19 mouse cellular contexts compared by ENCODE assay signal in genomic region chr2:78986984-78987383, GRCm38 (mm10).
DNase-seq lines count a peak whose midpoint lies in the region; ATAC-seq and TF ChIP-seq lines count a peak whose summit lies in the region.
"Had no signal": no experiment of that assay in that cellular context is flagged by ENCODE, and none has a peak within 500 bp of the region (broad histone marks: within the 10 kb centered on the region; RNA-seq: fewer than 3 reads in every experiment).

No protein-coding gene starts in this region.

- no peak for TF ChIP-seq CTCF in hindbrain, postnatal 0 days (IDR thresholded peaks at IDR 0.05; ENCODE audit: low read depth)

- H3K9ac ChIP-seq in hindbrain, embryonic 13.5 days = no peak overlapping the region
- H3K9ac ChIP-seq in hindbrain, embryonic 11.5 days (ENCODE audit: low read depth, low read length) = no peak overlapping the region
- no peak overlapping the region for H3K9ac ChIP-seq in neural tube, embryonic 13.5 days
- H3K9ac ChIP-seq in embryonic facial prominence, embryonic 15.5 days = no peak overlapping the region
- no peak overlapping the region for H3K9ac ChIP-seq in hindbrain, postnatal 0 days (replicated peaks; ENCODE audit: low read length)
- H3K9ac ChIP-seq: embryonic facial prominence, embryonic 13.5 days; heart, embryonic 13.5 days had no signal

- WGBS in hindbrain, embryonic 13.5 days = 43% methylated on average over 7 of the region's 7 CpGs
- WGBS in hindbrain, embryonic 11.5 days = 87% methylated on average over 7 of the region's 7 CpGs
- 51% methylated on average over 7 of the region's 7 CpGs for WGBS in neural tube, embryonic 13.5 days
- 60% methylated on average over 7 of the region's 7 CpGs for WGBS in embryonic facial prominence, embryonic 15.5 days
- 32% methylated on average over 7 of the region's 7 CpGs for WGBS in hindbrain, postnatal 0 days

- H3K27me3 ChIP-seq in hindbrain, embryonic 13.5 days = no peaks in the 10 kb centered on the region
- H3K27me3 ChIP-seq in hindbrain, embryonic 11.5 days (ENCODE audit: control insufficient read depth, insufficient read depth, low read length) = no peaks in the 10 kb centered on the region
- no peaks in the 10 kb centered on the region for H3K27me3 ChIP-seq in neural tube, embryonic 13.5 days
- no peaks in the 10 kb centered on the region for H3K27me3 ChIP-seq in embryonic facial prominence, embryonic 15.5 days
- no peaks in the 10 kb centered on the region for H3K27me3 ChIP-seq in hindbrain, postnatal 0 days (ENCODE audit: insufficient read depth, low read length)
- H3K27me3 ChIP-seq: heart, embryonic 13.5 days had no signal

- ATAC-seq in hindbrain, embryonic 13.5 days (ENCODE audit: low FRiP score) = peak; percentile 80
- ATAC-seq in hindbrain, embryonic 11.5 days (ENCODE audit: low FRiP score) = no peak
- 0 out of 2 replicates have a peak, but pooled peaks have one; percentile 50 for ATAC-seq in neural tube, embryonic 13.5 days (ENCODE audit: low read depth)
- ATAC-seq in embryonic facial prominence, embryonic 15.5 days (ENCODE audit: insufficient number of reproducible peaks, low FRiP score, low TSS enrichment, low read depth) = peak; percentile 15; the same call in 1 of the 2 replicates
- ATAC-seq in hindbrain, postnatal 0 days = peak; percentile 80
- ATAC-seq: CD4-positive, CD25-positive, alpha-beta regulatory T cell, adult 4 months had no signal

- no peaks in the 10 kb centered on the region for H3K9me3 ChIP-seq in hindbrain, embryonic 13.5 days
- H3K9me3 ChIP-seq in hindbrain, embryonic 11.5 days (ENCODE audit: control insufficient read depth, low read length) = no peaks in the 10 kb centered on the region
- H3K9me3 ChIP-seq in neural tube, embryonic 13.5 days = no peaks in the 10 kb centered on the region
- H3K9me3 ChIP-seq in embryonic facial prominence, embryonic 15.5 days (replicated peaks) = no peaks in the 10 kb centered on the region
- no peaks in the 10 kb centered on the region for H3K9me3 ChIP-seq in hindbrain, postnatal 0 days (ENCODE audit: low read length)
- H3K9me3 ChIP-seq: embryonic facial prominence, embryonic 13.5 days; heart, embryonic 13.5 days had no signal

- H3K4me2 ChIP-seq in hindbrain, embryonic 13.5 days = no peak overlapping the region
- H3K4me2 ChIP-seq in hindbrain, embryonic 11.5 days (replicated peaks; ENCODE audit: low read depth, low read length) = no peak overlapping the region
- no peak overlapping the region for H3K4me2 ChIP-seq in neural tube, embryonic 13.5 days
- no peak overlapping the region for H3K4me2 ChIP-seq in embryonic facial prominence, embryonic 15.5 days (replicated peaks)
- no peak overlapping the region for H3K4me2 ChIP-seq in hindbrain, postnatal 0 days (ENCODE audit: low read depth, low read length)
- H3K4me2 ChIP-seq: embryonic facial prominence, embryonic 13.5 days; heart, embryonic 13.5 days had no signal

- no peak for DNase-seq in hindbrain, embryonic 11.5 days (ENCODE audit: low spot score)
- DNase-seq in neural tube, embryonic 10.5 days (ENCODE audit: extremely low spot score, low spot score) = no peak
- DNase-seq in hindbrain, postnatal 0 days (ENCODE audit: low spot score) = peak; percentile 81
- DNase-seq in thymus, postnatal 0 days (ENCODE audit: low spot score) = no peak
- DNase-seq: cerebellum, adult 11-12 months; gastrocnemius, adult 2 months; kidney, adult 11 months; kidney, postnatal 10 days; lung, postnatal 36 days; right cerebral cortex, postnatal 14 days; thymus, postnatal 36 days had no signal

- H3K36me3 ChIP-seq in hindbrain, embryonic 13.5 days = no peaks in the 10 kb centered on the region
- no peaks in the 10 kb centered on the region for H3K36me3 ChIP-seq in hindbrain, embryonic 11.5 days (ENCODE audit: control insufficient read depth, insufficient read depth, low read length)
- H3K36me3 ChIP-seq in neural tube, embryonic 13.5 days = no peaks in the 10 kb centered on the region
- H3K36me3 ChIP-seq in embryonic facial prominence, embryonic 15.5 days = no peaks in the 10 kb centered on the region
- H3K36me3 ChIP-seq in hindbrain, postnatal 0 days (ENCODE audit: insufficient read depth, low read length) = no peaks in the 10 kb centered on the region
- H3K36me3 ChIP-seq: embryonic facial prominence, embryonic 13.5 days; G1E; heart, embryonic 13.5 days had no signal

- H3K27ac ChIP-seq in hindbrain, embryonic 13.5 days = peak overlapping the region; percentile 46; the same call in 1 of the 2 replicates
- no peak overlapping the region for H3K27ac ChIP-seq in hindbrain, embryonic 11.5 days (ENCODE audit: low read depth, low read length)
- H3K27ac ChIP-seq in neural tube, embryonic 13.5 days (replicated peaks) = peak overlapping the region; percentile 25; the same call in 1 of the 2 replicates
- no peak overlapping the region for H3K27ac ChIP-seq in embryonic facial prominence, embryonic 15.5 days (replicated peaks)
- no peak overlapping the region for H3K27ac ChIP-seq in hindbrain, postnatal 0 days
- H3K27ac ChIP-seq: embryonic facial prominence, embryonic 13.5 days; gastrocnemius, adult 2 months; heart, embryonic 13.5 days; layer of hippocampus, adult 2 months had no signal

- no peak overlapping the region for H3K4me3 ChIP-seq in hindbrain, embryonic 13.5 days
- H3K4me3 ChIP-seq in hindbrain, embryonic 11.5 days (ENCODE audit: low read depth, low read length) = no peak overlapping the region
- no peak overlapping the region for H3K4me3 ChIP-seq in neural tube, embryonic 13.5 days
- no peak overlapping the region for H3K4me3 ChIP-seq in embryonic facial prominence, embryonic 15.5 days (replicated peaks)
- no peak overlapping the region for H3K4me3 ChIP-seq in hindbrain, postnatal 0 days (ENCODE audit: low read length)
- H3K4me3 ChIP-seq: embryonic facial prominence, embryonic 13.5 days; gastrocnemius, adult 2 months; heart, embryonic 13.5 days; layer of hippocampus, adult 2 months had no signal

- peaks cover 9% of the 10 kb centered on the region; the same call in 1 of the 2 replicates for H3K4me1 ChIP-seq in hindbrain, embryonic 13.5 days (replicated peaks)
- no peaks in the 10 kb centered on the region for H3K4me1 ChIP-seq in hindbrain, embryonic 11.5 days (replicated peaks; ENCODE audit: control insufficient read depth, insufficient read depth, low read length)
- H3K4me1 ChIP-seq in neural tube, embryonic 13.5 days (replicated peaks) = peaks cover 6% of the 10 kb centered on the region; the same call in 1 of the 2 replicates
- H3K4me1 ChIP-seq in embryonic facial prominence, embryonic 15.5 days = 0 out of 2 replicates have a peak, but pooled peaks cover 5% of the 10 kb centered on the region
- H3K4me1 ChIP-seq in hindbrain, postnatal 0 days (ENCODE audit: insufficient read depth, low read length) = no peaks in the 10 kb centered on the region

Comparison
In these comparisons a context has a peak if more than half of its experiments do, and no peak if none do; other contexts are left out.
1. H3K27ac ChIP-seq: peak in hindbrain, embryonic 13.5 days (single experiment) and neural tube, embryonic 13.5 days (single experiment); none in hindbrain, embryonic 11.5 days (single experiment), embryonic facial prominence, embryonic 15.5 days (single experiment) and hindbrain, postnatal 0 days (single experiment).